Mouse (Mus musculus): ENCODE measurements around the gene Tet3. TPM values are rescaled to one million over a fixed set of nuclear protein-coding genes. Genes with fewer than 3 reads are reported as not detected.

The Tet3 gene
- polyA plus RNA-seq, 1 experiment = 18.6 TPM

GRCm38 (mm10) chr6:83411635-83412361, 47.1 kb downstream of the Tet3 start:
- Histone ChIP-seq H3K4me3 (ENCODE audit: insufficient read depth, low read length) (no peak overlapping the region), H3K27ac (ENCODE audit: insufficient read depth, low read length) (no peak overlapping the region), H3K4me1 (ENCODE audit: control insufficient read depth, insufficient read depth, low read length) (peaks cover 5% of the 10 kb centered on the region)
- TF ChIP-seq POLR2A (IDR thresholded peaks at IDR 0.05; ENCODE audit: low read depth, low read length) = no peak
- TF ChIP-seq CTCF (IDR thresholded peaks at IDR 0.05; ENCODE audit: borderline replicate concordance, insufficient read depth, low read length) = no peak

- peaks cover 3% of the 10 kb centered on the region; the same call in 1 of the 2 replicates for H3K4me1 ChIP-seq (ENCODE audit: control insufficient read depth, insufficient read depth, low read length)
- H3K27ac ChIP-seq (ENCODE audit: insufficient read depth, low read length) = no peak overlapping the region
- no peak overlapping the region for H3K4me3 ChIP-seq (ENCODE audit: insufficient read depth, low read length)
- TF ChIP-seq POLR2A (IDR thresholded peaks at IDR 0.05; ENCODE audit: low read depth, low read length) (no peak), CTCF (IDR thresholded peaks at IDR 0.05; ENCODE audit: borderline replicate concordance, insufficient read depth, low read length) (no peak)
Measured at GRCm38 (mm10) chr6:83410046-83410706, 48.7 kb downstream of the Tet3 start.

- no peak for TF ChIP-seq POLR2A (IDR thresholded peaks at IDR 0.05; ENCODE audit: low read depth, low read length)
- TF ChIP-seq CTCF (IDR thresholded peaks at IDR 0.05; ENCODE audit: borderline replicate concordance, insufficient read depth, low read length) = no peak
- Histone ChIP-seq H3K27ac (ENCODE audit: insufficient read depth, low read length) (peak overlapping the region; percentile 59), H3K4me1 (ENCODE audit: control insufficient read depth, insufficient read depth, low read length) (peaks cover 3% of the 10 kb centered on the region; the same call in 1 of the 2 replicates), H3K4me3 (ENCODE audit: insufficient read depth, low read length) (no peak overlapping the region)
Measured at GRCm38 (mm10) chr6:83408510-83408909, 50.4 kb downstream of the Tet3 start.

- no peaks in the 10 kb centered on the region; the same call in 1 of the 2 replicates for H3K4me1 ChIP-seq (ENCODE audit: control insufficient read depth, insufficient read depth, low read length)
- H3K4me3 ChIP-seq (ENCODE audit: insufficient read depth, low read length) = no peak overlapping the region
- no peak overlapping the region for H3K27ac ChIP-seq (ENCODE audit: insufficient read depth, low read length)
- TF ChIP-seq POLR2A (IDR thresholded peaks at IDR 0.05; ENCODE audit: low read depth, low read length) = no peak
- TF ChIP-seq CTCF (IDR thresholded peaks at IDR 0.05; ENCODE audit: borderline replicate concordance, insufficient read depth, low read length) = no peak
Measured at GRCm38 (mm10) chr6:83405511-83406064, 53.3 kb downstream of the Tet3 start.

GRCm38 (mm10) chr6:83404571-83404970, 54.3 kb downstream of the Tet3 start:
- Histone ChIP-seq H3K4me3 (ENCODE audit: insufficient read depth, low read length) (no peak overlapping the region), H3K27ac (ENCODE audit: insufficient read depth, low read length) (no peak overlapping the region), H3K4me1 (ENCODE audit: control insufficient read depth, insufficient read depth, low read length) (no peaks in the 10 kb centered on the region)
- TF ChIP-seq POLR2A (IDR thresholded peaks at IDR 0.05; ENCODE audit: low read depth, low read length) = no peak
- TF ChIP-seq CTCF (IDR thresholded peaks at IDR 0.05; ENCODE audit: borderline replicate concordance, insufficient read depth, low read length) = no peak

GRCm38 (mm10) chr6:83403481-83403880, 55.4 kb downstream of the Tet3 start:
- H3K4me1 ChIP-seq (ENCODE audit: control insufficient read depth, insufficient read depth, low read length) = no peaks in the 10 kb centered on the region
- H3K4me3 ChIP-seq (ENCODE audit: insufficient read depth, low read length) = no peak overlapping the region
- TF ChIP-seq POLR2A (IDR thresholded peaks at IDR 0.05; ENCODE audit: low read depth, low read length) = no peak
- TF ChIP-seq CTCF (IDR thresholded peaks at IDR 0.05; ENCODE audit: borderline replicate concordance, insufficient read depth, low read length) = no peak
- H3K27ac ChIP-seq (ENCODE audit: insufficient read depth, low read length) = no peak overlapping the region

- H3K4me3 ChIP-seq (ENCODE audit: insufficient read depth, low read length) = no peak overlapping the region
- TF ChIP-seq CTCF (IDR thresholded peaks at IDR 0.05; ENCODE audit: borderline replicate concordance, insufficient read depth, low read length) (no peak), POLR2A (IDR thresholded peaks at IDR 0.05; ENCODE audit: low read depth, low read length) (no peak)
- no peaks in the 10 kb centered on the region for H3K4me1 ChIP-seq (ENCODE audit: control insufficient read depth, insufficient read depth, low read length)
- H3K27ac ChIP-seq (ENCODE audit: insufficient read depth, low read length) = no peak overlapping the region
Measured at GRCm38 (mm10) chr6:83399790-83400189, 59.1 kb downstream of the Tet3 start.

GRCm38 (mm10) chr6:83397728-83398127, 61.2 kb downstream of the Tet3 start:
- Histone ChIP-seq H3K4me1 (ENCODE audit: control insufficient read depth, insufficient read depth, low read length) (no peaks in the 10 kb centered on the region), H3K27ac (ENCODE audit: insufficient read depth, low read length) (no peak overlapping the region), H3K4me3 (ENCODE audit: insufficient read depth, low read length) (no peak overlapping the region)
- TF ChIP-seq POLR2A (IDR thresholded peaks at IDR 0.05; ENCODE audit: low read depth, low read length) = no peak
- no peak for TF ChIP-seq CTCF (IDR thresholded peaks at IDR 0.05; ENCODE audit: borderline replicate concordance, insufficient read depth, low read length)

GRCm38 (mm10) chr6:83396711-83397110, 62.2 kb downstream of the Tet3 start:
- Histone ChIP-seq H3K4me3 (ENCODE audit: insufficient read depth, low read length) (no peak overlapping the region), H3K27ac (ENCODE audit: insufficient read depth, low read length) (no peak overlapping the region), H3K4me1 (ENCODE audit: control insufficient read depth, insufficient read depth, low read length) (no peaks in the 10 kb centered on the region)
- no peak for TF ChIP-seq POLR2A (IDR thresholded peaks at IDR 0.05; ENCODE audit: low read depth, low read length)
- no peak for TF ChIP-seq CTCF (IDR thresholded peaks at IDR 0.05; ENCODE audit: borderline replicate concordance, insufficient read depth, low read length)
